Mouse (Mus musculus) embryonic stem cell, embryonic (primary cell): ENCODE measurements around the gene Ano1.

Experiments used
- CTCF ChIA-PET, 4 experiments: fragments of 300-600 bp in 2 of 4; fragments of 350-600 bp in 2 of 4; sonication (Branson Sonifier 250); formaldehyde crosslinking; loops; one replicate each; lab custom pipeline; 2022; ENCODE audit warnings: inconsistent platforms in 2 of 4; lab: Charles Lee
- POLR2A ChIA-PET, 4 experiments: fragments of 300-600 bp in 2 of 4; fragments of 350-600 bp in 2 of 4; sonication (Branson Sonifier 250); formaldehyde crosslinking; loops; one replicate each; lab custom pipeline; 2022; ENCODE audit warnings: antibody characterized with exemption in 4 of 4, inconsistent platforms in 1 of 4; lab: Charles Lee

The Ano1 gene

DNA sequence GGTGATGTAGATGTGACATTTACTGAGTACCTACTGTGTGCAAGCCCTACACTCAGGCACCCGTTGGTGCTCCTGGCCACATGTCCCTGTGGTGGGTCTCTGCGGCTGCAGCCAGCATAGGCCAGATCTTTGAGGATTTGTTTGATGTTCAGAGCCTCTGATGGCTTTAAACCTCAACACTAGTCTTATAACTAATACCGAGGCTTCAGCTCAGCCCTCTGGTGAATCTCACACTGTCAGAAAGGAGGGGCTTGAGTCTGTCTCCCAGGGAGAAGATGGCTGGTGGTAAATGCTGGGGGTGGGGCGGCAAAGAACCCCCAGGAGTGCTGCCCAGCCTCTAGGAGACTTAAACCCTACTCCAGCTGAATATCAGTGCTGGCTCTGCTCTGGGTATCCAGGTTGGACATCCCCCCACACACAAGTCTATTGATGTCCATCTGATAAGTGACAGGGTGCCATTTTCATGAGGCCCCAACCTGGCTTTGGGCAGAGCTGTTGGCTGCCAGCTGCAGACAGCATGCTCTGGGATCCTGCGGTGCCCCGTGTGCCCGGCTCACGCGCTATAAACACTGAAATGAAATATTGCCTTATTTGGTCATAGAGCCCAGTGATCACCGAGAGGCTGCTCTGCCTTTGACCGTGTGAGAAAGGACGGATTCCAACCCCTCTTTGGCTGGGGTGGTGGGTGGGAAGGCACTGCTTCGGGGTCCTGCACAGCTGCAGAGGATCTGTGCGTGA lies 1.3 kb upstream of the Ano1 start:
- POLR2A ChIA-PET: no interaction called here
- CTCF ChIA-PET: interaction anchor here in 1 of 4 experiments (1.0 kb wide), 1 partner anchor 23 kb away, joined by 3 read pairs; no protein-coding TSS in a partner anchor

DNA sequence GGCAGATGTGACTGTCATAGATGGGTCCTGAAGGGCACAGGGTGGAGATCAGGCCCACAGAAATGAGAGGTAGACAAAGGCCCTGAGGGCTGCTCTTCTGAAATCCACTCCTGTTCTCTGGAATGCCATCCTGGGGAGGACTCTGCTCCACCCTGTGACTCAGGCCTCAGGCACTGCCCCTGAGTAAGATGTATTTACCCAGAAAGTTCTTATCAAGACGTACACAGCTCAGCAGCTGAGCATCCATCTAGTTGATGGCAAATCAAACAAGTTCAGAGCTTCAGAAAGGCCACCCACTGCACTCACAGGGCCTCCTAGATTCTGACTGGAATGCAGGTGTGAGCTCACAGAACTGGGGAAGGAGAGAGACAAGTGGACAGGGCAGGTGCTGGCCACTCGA lies 4.0 kb downstream of the Ano1 start:
- ChIA-PET CTCF (interaction anchor here in 1 of 4 experiments (1.5 kb wide), 1 partner anchor 33 kb away, joined by 3 read pairs; no protein-coding TSS in a partner anchor), POLR2A (no interaction called here)

DNA sequence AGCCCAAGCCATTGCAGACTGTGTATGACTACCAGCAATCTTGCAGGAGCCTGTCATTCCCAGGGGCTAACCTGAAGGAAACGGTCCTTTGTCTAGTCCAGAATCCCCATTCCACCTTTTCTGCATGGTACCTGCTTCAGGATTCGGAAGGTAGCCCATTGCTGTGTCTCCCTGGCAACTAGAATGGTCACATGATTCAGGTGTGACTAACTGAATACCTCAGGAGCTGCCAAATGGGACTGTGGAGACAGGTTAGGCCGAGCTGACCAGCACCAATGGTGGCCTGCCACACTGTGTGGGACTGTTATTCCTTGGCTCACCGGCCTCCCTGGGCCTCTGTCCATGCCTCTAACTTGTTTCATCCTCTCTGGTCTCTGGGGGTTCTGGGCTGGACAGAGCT lies 5.3 kb downstream of the Ano1 start:
- ChIA-PET POLR2A (no interaction called here), CTCF (interaction anchor here in 1 of 4 experiments (0.6 kb wide), 1 partner anchor 159 kb away, joined by 3 read pairs; no protein-coding TSS in a partner anchor)

DNA sequence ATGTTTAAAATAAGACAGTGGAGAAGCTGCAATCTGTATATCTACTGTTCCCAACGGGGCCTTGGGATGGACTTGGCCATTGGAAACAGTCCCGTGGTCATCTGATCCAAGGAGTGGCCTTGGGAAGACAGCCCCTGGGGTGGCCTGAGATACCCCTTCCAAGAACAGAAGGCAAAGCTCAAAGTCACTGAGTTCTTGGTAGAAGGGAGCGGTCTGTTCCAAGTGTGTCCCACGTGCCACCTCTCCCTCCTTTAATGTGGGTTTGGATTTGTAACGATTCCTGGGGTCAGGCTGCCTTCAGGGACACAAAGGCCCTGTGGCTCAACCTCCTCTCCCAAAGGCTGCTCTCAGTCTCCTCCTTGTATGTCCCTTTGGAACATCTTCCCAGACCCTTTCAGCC lies 7.9 kb downstream of the Ano1 start:
- POLR2A ChIA-PET: no interaction called here
- CTCF ChIA-PET: no interaction called here

DNA sequence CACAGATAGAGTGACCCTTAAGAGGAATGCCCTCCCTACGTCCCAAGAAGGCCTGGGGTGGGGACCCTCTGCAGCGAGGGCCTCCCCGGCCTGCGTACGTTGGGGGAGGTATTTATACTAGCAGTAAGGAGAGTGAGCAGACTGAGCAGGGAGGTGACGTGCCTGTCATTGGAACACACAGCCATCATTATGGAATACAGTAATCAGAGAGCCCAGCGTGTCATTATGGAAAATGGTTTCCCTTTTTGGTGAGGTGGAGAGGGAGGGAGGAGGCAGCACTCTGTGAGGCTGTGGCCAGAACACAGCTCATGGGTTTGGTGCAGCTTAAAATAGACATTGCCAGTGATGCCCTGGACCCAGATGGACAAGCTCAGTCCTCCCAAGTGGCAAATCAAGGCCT lies 11.1 kb downstream of the Ano1 start:
- CTCF ChIA-PET: no interaction called here
- POLR2A ChIA-PET: no interaction called here

DNA sequence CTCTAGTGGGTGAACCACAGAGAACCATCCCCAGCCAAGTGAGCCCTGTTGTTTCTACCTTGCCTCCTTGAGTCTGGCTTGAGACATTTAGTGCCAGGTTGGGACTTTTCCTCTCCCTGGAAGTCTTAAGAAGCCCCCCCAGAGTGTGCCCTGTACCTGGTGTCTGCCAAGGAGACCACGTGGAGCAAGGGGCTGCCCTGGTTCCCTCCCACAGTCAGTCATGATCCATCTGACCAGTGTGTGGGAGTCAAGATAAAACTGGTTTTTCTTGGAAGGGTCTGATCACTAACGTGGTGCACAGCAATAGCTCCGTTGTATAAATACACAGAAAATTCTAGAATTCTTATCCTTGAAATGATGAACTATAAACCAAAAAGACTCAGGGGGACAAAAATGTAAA lies 12.0 kb downstream of the Ano1 start:
- ChIA-PET CTCF (no interaction called here), POLR2A (no interaction called here)

DNA sequence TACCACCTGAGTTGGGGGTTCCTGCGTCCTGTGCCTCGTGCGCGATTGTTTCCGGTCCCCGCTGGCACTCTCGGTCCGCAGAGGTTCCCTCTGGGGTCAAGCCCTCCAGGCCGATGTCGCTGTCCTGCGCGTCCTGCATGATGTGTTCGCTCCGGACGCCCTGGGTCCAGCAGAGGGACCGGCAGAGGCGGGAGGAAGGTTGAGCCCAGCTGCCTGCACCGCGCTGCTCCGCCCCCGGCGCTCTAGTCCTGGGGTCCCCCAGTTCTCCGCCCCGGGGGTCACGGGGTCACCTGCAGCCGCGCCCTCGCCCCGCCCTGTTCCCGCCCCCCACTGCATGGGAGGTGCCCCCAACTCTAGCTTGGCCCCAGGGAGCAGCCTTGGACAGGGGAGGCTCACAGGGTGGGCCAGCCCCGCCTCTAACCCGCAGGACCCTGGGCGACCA lies 13.4 kb downstream of the Ano1 start:
- ChIA-PET POLR2A (no interaction called here), CTCF (interaction anchor here in 2 of 4 experiments (0.7 to 1.0 kb wide), 2 partner anchors 43 to 70 kb away, joined by 3 to 5 read pairs; no protein-coding TSS in a partner anchor)

DNA sequence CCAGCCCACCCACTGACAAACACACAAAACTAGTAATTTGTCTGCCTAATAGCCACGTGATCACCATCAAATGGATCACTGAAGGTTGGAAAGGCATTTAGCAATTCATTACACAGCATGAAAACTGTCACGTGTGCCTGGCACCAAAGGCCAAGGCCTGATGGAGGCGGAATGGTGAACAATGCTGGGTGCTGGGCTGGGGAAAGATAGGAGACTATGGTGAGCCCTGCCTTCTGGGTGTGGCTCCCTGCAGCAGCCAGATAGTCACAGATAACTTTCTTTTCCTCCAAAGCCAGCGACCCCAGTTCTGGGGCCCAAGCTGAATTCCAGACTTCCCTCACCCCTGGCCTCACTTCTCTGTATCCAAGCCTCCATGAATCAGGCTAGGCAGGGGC lies 19.9 kb downstream of the Ano1 start:
- ChIA-PET POLR2A (interaction anchor here in 2 of 4 experiments (0.6 to 1.4 kb wide), 5 partner anchors 19 to 150 kb away, joined by 3 to 5 read pairs (median 4); partner anchors contain the start of genes Ano1 (in 1 of the 2) and Fadd (in 1 of the 2)), CTCF (interaction anchor here in 1 of 4 experiments (1.0 kb wide), 1 partner anchor 50 kb away, joined by 3 read pairs; no protein-coding TSS in a partner anchor)

DNA sequence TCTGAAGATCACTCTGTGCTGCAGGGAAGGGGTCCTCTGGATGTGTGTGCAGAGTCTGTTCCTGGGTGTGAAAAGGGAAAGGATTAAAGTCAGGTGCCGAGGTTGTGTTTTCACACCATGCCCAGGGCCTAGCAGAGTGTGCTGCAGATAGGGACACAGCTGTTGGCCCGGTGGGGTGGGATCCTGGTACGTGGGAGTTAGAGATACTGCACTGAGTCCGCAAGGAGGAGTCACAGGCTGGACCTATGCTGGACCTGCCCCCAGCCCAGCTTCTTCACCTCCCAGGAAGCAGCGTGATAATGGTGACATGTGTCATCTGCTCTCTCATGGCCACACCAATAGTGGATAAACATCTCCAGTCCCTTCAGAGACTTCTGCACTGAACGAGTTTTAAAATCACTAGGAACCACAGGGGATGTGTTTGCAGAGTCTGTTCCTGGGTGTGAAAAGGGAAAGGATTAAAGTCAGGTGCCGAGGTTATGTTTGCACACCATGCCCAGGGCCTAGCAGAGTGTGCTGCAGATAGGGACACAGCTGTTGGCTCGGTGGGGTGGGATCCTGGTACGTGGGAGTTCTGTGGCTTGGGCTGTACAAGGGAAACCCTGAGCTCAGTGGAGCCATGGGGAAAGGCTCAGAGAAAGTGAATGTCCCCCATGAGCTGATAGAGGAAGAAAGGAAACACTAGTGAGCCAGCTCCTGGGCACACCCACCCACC lies 20.4 kb downstream of the Ano1 start:
- POLR2A ChIA-PET: interaction anchor here in 2 of 4 experiments (0.6 to 1.4 kb wide), 5 partner anchors 20 to 150 kb away, joined by 3 to 5 read pairs (median 4); partner anchors contain the start of genes Ano1 (in 1 of the 2) and Fadd (in 1 of the 2)
- CTCF ChIA-PET: interaction anchor here in 2 of 4 experiments (0.6 to 1.0 kb wide), 3 partner anchors 49 to 1270 kb away, joined by 3 to 5 read pairs (median 3); no protein-coding TSS in a partner anchor

DNA sequence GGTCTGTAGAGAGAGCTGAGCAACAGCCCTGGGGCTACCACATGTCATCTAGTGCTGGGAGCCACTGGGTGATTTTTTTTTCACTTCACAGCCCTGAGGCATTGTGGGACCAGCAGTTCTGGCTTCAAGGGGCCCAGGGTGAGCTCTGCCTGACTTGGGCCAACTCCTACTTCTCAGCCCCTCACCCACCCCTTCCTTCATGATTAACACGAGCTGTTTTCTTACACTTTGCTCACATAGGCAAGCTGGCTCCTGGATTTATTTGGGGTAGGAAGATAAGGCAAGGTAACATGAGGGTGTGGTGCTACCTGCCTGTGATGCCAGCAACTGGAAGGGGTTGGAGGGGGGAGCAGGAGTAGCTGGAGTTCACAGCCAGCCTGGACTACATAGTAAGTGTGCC lies 27.5 kb downstream of the Ano1 start:
- CTCF ChIA-PET: interaction anchor here in 1 of 4 experiments (1.4 kb wide), 1 partner anchor 137 kb away, joined by 4 read pairs; no protein-coding TSS in a partner anchor
- POLR2A ChIA-PET: no interaction called here

DNA sequence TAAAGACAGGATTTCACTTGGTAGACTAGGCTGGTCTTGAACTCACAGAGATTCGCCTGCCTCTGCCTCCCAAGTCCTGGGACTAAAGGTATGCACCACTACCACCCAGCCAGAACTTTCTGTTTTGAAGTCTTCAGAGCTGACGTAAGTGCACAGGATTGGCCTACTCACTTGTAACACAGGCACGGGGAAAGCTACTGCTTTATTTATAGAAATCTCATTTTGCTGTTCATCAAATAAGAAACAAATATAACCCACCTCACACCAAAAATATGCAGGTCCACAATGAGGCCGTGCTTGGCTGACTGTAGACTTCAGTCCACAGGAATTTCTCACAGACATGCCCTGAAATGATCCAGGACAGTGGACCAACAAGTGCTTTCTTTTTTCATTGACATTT lies 31.8 kb downstream of the Ano1 start:
- POLR2A ChIA-PET: interaction anchor here in 1 of 4 experiments (0.5 kb wide), 1 partner anchor 204 kb away, joined by 6 read pairs; no protein-coding TSS in a partner anchor
- CTCF ChIA-PET: no interaction called here

DNA sequence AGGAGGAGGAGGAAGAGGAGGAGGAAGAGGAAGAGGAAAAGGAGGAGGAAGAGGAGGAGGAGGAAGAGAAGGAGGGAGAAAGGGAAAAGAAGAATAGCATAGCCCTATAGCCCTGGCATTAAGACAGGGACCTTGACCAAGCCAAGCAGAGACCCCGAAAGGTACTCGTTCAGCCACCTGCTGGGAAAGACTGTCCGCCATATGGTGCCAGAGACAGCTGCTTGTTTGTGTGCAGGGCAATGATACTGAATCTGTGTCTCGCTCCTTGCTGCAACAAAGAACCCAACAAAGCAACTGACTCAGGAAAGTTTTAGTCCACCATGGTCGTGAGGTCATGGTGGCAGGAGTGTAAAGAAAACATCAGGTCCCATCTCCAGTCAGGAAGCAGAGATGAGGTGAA lies 34.0 kb downstream of the Ano1 start:
- ChIA-PET CTCF (no interaction called here), POLR2A (no interaction called here)

DNA sequence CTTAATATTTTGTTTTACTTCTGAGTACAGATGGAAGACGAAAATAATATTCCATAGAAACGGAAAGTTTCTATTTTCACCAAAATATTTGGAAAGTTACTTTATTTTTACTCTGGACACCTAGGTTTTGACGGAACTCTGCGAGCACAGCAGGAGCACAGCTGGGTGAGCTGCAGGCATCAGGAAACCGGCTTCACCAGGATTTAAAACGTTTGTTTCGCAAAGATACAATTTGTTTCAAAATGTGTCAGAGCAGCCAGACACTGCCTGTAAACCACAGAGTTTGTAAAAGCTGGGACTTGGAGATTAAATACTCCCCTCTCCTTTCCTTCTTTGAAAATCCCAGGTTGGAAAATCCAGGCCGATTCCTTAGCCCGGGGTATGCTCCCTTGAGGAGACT lies 53.9 kb downstream of the Ano1 start:
- POLR2A ChIA-PET: interaction anchor here in 1 of 4 experiments (1.0 kb wide), 1 partner anchor 21 kb away, joined by 3 read pairs; no protein-coding TSS in a partner anchor

DNA sequence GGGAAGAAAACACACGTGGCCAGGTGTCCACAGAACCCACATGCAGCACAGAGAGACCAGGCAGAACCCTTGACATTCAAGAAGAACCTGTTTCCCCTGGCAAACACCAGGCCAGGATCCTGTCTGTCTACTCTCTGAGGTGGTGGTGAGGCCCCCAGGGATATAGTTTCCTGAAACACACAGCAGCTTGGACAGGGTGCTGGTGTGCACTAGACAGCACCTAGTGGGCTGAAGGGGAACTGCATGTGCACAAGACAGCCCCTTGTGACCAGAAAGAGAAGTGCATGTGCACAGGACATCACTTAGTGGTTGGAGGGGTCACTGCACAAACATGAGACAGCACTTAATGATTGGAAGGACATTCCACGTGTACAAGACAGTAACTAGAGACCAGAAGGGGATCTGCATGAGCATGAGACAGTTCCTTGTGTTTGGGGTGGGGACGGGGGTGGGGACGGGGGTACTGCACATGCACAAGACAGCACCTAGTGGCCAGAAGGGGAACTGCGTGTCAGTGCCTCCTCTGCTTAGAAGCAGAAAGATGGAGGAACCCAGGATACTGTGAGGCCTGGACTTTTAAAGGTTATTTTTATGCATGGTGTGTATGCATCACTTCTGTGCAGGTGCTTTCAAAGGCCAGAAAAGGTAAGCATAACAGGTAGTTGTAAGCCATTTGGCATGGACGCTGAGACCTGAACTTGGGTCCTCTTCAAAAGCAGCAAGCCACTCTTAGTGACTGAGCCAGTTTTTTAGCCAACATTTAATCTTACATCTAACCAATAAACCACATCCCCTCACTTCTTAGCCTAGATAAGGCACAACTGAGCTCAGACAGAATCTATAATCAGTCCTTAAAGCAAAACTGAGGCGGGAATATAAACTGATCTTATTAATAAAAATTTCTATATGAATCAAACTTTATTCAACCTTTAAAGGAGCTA lies 54.7 kb downstream of the Ano1 start:
- CTCF ChIA-PET: interaction anchor here in 3 of 4 experiments (0.5 to 1.4 kb wide), 17 partner anchors 11 to 181 kb away, joined by 3 to 7 read pairs (median 4); no protein-coding TSS in a partner anchor
- POLR2A ChIA-PET: interaction anchor here in 1 of 4 experiments (1.7 kb wide), 1 partner anchor 115 kb away, joined by 5 read pairs; the partner anchor contains the start of gene Fadd

More for the DNA sequence above, 53.9 kb downstream of the Ano1 start:
- CTCF ChIA-PET: interaction anchor here (0.6 to 1.4 kb wide), 5 partner anchors 21 to 664 kb away, joined by 3 to 5 read pairs (median 3); no protein-coding TSS in a partner anchor

DNA sequence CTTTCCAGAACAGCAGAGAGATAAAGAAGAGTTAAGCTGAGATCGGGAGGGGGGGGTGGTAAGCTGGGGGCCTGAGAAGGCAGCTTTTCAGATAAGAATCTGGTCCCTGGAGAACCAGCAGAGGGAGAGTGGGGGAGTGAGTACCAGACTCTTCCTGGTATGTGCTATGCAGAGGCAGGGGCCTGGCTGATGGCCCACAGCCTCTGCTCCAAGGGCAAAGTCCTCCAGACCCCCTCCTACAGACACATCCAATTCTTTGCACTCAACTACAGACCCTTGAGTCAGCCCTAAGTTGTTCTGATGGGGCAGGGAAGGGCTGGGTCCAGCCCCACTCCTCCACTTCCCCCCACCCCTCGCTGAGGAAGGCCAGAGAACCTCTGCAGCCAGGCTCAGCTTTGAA lies 61.9 kb downstream of the Ano1 start:
- POLR2A ChIA-PET: no interaction called here
- CTCF ChIA-PET: no interaction called here

DNA sequence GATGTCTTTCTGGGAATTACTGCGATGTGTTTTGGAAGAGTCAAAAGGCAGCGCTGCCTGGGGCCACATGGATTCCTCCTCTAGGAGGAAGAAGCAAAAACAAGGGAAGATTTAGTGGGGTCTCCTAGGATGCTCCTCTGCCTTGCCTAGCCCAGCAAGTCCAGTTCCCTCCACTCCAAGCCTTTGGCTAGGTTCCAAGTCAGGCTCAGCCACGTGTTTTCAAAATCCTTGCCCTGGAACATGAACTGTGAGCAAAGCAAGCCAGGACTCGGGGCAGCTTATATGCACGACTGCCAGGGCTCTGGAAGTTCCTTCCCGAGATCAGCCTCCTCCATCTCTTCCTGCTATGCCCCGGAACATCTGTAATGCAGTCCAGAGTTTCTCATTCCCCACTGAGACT lies 62.6 kb downstream of the Ano1 start:
- POLR2A ChIA-PET: interaction anchor here in 1 of 4 experiments (1.0 kb wide), 1 partner anchor 12 kb away, joined by 3 read pairs; no protein-coding TSS in a partner anchor
- CTCF ChIA-PET: no interaction called here

DNA sequence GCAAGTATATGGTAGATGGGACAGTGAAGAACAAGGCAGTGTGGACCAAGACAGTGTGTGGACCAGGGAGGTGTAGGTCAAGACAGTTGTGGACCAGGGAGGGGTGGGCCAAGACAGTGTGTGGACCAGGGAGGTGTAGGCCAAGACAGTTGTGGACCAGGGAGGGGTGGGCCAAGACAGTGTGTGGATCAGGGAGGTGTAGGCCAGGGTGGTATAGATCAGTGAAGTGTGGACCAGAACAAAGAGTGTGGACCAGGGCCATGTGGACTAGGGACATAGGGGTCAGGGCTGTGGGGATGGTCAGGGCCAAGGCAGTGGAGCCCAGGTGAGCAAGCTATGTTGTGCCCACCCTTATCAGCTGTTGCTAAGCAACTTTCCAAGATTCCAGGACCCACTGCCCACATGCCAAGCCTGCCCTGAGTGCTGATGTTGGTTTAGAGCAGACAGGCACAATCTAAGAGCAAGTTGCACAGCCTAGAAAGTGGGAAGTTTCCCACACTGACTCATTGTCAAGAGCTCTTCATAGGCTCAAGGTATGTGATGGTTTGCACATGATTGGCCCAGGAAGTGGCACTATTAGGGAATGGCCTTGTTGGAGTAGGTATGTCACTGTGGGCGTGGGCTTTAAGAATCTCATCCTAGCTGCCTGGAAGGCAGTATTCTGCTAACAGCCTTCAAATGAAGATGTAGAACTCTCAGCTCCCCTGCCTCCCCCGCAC lies 64.0 kb downstream of the Ano1 start:
- ChIA-PET POLR2A (interaction anchor here in 1 of 4 experiments (0.6 kb wide), 1 partner anchor 1401 kb away, joined by 4 read pairs; no protein-coding TSS in a partner anchor), CTCF (no interaction called here)
